Mouse (Mus musculus) megakaryocyte, embryonic 14.5 days (primary cell): ENCODE data around the gene Cemip. TPM values are rescaled to one million over a fixed set of nuclear protein-coding genes. Genes with fewer than 3 reads are reported as not detected.
A peak's percentile ranks its signal among the peaks of the same experiment; 100 is the strongest.

ENCODE experiments used
- H3K27me3 ChIP-seq: replicated peaks from 2 replicates; pipeline ENCODE3; 2012; ENCODE audit warnings: inconsistent platforms
- H3K36me3 ChIP-seq: replicated peaks from 2 replicates; pipeline ENCODE3; 2012; ENCODE audit warnings: low read length, inconsistent platforms, mixed read lengths
- H3K4me1 ChIP-seq: 2 replicates; pipeline ENCODE4 v1.6.1; 2012; ENCODE audit warnings: inconsistent platforms
- H3K4me3 ChIP-seq: replicated peaks from 2 replicates; pipeline ENCODE3; 2012; ENCODE audit warnings: moderate library complexity, mild to moderate bottlenecking, inconsistent platforms
- H3K9me3 ChIP-seq: 2 replicates; pipeline ENCODE4 v1.6.1; 2012; ENCODE audit warnings: inconsistent platforms
- FLI1 ChIP-seq: IDR thresholded peaks from 2 replicates; pipeline ENCODE4 v1.6.1; 2012; ENCODE audit warnings: low read length, inconsistent platforms, mixed read lengths
- GATA1 ChIP-seq: IDR thresholded peaks from 3 replicates; pipeline ENCODE4 v1.6.1; 2012; ENCODE audit warnings: mixed read lengths, low read length, inconsistent platforms, borderline replicate concordance
- polyA plus RNA-seq: library from polyadenylated mRNA; stranded (reverse); fragments of >175 nt; gene quantifications from 2 replicates; pipeline ENCODE4 v1.2.3, GENCODE M21; 2012; ENCODE audit warnings: low replicate concordance; ENCODE audit not compliant: insufficient read depth

Cemip gene
- polyA plus RNA-seq, 1 experiment, result 1.2 TPM

DNA sequence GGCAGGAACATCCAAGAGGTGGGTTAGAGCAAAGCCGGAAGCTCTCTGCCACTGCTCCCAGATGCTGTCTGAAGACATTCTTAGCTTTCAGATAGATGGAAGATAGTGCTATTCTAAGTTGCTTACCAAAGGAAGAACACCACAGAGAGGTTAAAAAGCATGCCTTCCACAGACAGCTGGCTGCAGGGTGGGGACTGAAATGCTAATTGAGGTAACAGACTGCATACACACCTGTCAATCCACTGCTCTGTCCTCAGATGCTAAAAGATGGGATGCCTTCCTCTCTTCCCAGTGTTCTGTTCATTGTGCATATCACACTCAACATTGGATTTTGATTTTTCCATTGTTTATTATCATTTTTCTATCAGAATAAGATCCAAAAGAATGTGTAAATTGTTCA, 11.8 kb upstream of the Cemip start:
- H3K4me3 ChIP-seq, result no peak overlapping the region
- peaks cover 4% of the 10 kb centered on the region; the same call in 1 of the 2 replicates for H3K4me1 ChIP-seq

DNA sequence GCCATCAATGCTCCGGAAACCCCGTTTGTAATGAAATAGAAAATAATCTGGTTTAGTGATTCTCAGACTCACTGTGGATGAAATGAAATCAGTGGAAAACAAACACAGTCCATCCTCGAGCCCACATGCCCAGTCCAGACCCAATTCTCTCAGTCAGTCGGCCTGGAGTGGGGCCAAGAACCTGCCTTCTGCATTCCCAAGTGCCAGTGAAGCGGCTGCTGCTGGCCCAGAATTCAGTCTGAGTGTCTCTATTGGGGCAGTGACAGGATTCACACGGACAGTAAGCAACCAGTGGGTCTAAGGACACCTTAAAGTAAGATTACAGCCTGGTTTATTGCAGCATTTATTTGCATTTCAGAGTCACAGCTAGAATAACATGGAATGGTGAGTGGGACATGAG, 10.2 kb upstream of the Cemip start:
- H3K4me3 ChIP-seq, result no peak overlapping the region
- TF ChIP-seq GATA1 (no peak), FLI1 (no peak)
- peaks cover 28% of the 10 kb centered on the region for H3K27me3 ChIP-seq
- H3K4me1 ChIP-seq, result no peaks in the 10 kb centered on the region
- H3K9me3 ChIP-seq, result no peaks in the 10 kb centered on the region
- no peaks in the 10 kb centered on the region for H3K36me3 ChIP-seq

More for the DNA sequence above, 11.8 kb upstream of the Cemip start:
- H3K9me3 ChIP-seq, result no peaks in the 10 kb centered on the region
- H3K27me3 ChIP-seq, result peaks cover 28% of the 10 kb centered on the region
- TF ChIP-seq FLI1 (no peak), GATA1 (no peak)
- H3K36me3 ChIP-seq, result no peaks in the 10 kb centered on the region

DNA sequence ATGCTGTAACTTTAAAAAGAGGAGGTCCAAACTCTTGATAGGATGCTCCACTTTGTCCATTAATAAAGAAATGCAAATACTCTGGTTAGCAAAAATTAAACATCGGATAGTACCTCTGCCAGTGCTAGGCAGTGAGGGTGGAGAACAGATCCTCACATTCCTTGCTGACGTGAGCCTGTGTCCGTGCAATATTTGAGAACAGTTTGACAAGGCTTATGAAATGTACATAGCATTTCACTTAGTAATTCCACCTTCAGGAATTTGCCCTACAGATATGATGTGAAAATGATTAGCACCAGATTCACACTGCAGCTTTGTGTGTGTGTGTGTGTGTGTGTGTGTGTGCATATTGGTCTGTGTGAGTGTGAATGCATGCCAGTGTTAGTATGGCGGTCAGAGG, 4.5 kb upstream of the Cemip start:
- H3K27me3 ChIP-seq, result peaks cover 43% of the 10 kb centered on the region
- TF ChIP-seq GATA1, result no peak
- TF ChIP-seq FLI1, result no peak
- no peaks in the 10 kb centered on the region for H3K9me3 ChIP-seq
- no peaks in the 10 kb centered on the region for H3K36me3 ChIP-seq
- H3K4me1 ChIP-seq, result peaks cover 24% of the 10 kb centered on the region
- no peak overlapping the region for H3K4me3 ChIP-seq

DNA sequence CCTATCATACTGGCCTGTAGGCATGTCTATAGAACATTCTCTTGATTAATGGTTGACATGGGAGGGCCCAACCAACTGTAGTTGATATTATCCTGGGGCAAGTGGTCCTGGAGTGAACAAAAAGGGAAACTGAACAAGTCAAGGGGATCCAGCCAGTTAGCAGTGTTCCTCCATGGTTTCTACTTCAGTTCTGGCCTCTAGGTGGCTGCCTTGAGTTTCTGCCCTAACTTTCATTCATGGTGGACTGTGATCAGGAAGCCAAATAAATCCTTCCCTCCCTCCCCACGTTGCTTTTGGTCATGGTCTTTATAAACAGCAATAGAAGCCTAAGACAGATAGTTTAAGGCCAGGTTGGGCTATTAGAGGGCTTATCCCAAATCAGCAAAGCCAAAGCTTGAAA, 3.5 kb upstream of the Cemip start:
- Histone ChIP-seq H3K4me3 (no peak overlapping the region), H3K9me3 (no peaks in the 10 kb centered on the region), H3K27me3 (peaks cover 47% of the 10 kb centered on the region), H3K4me1 (peaks cover 33% of the 10 kb centered on the region), H3K36me3 (no peaks in the 10 kb centered on the region)
- TF ChIP-seq FLI1, result no peak
- TF ChIP-seq GATA1, result no peak

DNA sequence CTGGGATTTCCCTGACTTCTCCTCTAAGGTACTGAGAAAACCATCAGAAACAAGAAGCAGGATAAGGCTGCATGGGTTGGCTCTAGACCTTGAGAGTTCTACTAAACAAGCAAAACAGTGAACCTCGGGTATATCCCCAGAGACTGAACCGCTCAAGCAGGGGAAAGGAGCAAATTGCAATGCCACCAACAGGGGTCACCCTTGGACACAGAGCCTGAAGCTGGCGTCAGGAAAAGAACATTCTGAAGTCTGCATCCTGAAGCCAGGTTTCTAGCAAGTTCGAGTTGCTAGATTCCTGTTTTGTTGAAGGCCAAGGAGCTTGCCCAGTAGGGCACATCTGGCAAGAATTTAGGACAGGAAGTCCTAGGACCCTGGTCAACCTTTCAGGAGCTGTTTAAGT, 2.7 kb upstream of the Cemip start:
- Histone ChIP-seq H3K4me1 (peaks cover 33% of the 10 kb centered on the region), H3K36me3 (no peaks in the 10 kb centered on the region), H3K4me3 (no peak overlapping the region), H3K27me3 (peaks cover 48% of the 10 kb centered on the region), H3K9me3 (no peaks in the 10 kb centered on the region)
- no peak for TF ChIP-seq FLI1

DNA sequence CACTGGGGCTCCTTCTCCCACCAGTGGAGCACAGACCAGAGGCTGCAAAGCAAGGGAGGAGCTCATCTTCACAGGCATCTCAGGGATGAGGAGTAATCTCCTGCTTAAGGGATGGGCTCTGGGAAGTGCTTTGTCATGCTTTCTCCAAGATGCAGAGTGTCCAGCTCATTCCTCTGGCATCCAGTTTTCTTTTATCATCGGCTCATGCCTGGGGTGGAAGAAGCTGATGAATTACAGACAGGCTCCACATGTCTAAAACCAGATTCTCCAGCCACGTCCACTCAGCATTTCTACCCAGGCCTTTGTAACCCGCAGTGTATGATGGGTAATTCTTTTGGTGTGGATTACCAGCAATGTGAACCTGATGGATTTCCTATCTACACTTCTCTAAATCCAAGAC, 1.9 kb upstream of the Cemip start:
- Histone ChIP-seq H3K36me3 (no peaks in the 10 kb centered on the region), H3K9me3 (no peaks in the 10 kb centered on the region), H3K4me3 (no peak overlapping the region), H3K27me3 (peaks cover 48% of the 10 kb centered on the region), H3K4me1 (peaks cover 33% of the 10 kb centered on the region)
- TF ChIP-seq GATA1, result no peak
- no peak for TF ChIP-seq FLI1

DNA sequence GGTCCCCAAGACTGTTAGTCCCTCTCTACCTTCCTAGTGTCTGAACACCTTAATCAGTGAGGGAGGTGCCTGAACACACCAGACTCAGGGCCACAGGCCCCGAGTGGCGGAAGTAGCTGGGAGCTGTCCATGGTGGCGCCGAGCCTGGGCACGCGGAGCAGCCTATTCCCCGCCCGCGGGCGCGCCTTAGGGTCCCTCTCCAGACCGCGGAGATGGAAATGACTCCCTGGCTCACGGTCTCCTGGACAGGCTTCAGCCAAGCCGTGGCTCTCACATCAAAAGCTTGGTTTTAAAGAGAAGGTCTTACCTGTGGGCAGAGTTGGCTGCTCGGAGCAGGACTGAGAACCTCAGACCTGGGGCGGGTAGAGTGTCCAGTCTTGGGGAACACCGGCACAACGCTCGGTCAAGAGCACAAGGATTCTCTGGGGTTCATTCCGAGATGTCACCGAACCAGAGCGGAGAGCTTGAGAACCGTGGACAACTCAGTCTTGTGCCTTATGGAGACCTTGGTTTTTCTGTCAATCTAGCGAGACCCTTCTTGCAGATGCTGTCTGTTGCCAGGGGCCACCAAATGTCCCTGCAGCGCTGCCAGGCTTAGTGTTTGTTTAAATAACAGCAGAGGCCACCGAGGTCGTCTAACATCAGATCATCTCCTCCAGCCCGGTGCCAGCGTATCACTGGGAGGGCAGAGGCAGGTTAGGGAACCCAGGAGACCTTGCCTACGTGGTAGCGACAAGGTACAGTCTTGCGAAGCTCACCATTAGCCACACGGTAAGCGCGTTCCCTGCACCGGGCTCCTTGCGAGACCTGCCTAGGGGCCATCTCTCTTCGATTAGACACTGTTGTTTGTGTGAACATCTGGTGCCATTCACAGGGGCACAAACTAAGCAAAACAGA, 1.0 kb downstream of the Cemip start:
- H3K27me3 ChIP-seq, result peaks cover 58% of the 10 kb centered on the region
- TF ChIP-seq FLI1, result no peak
- no peak for TF ChIP-seq GATA1
- no peaks in the 10 kb centered on the region for H3K9me3 ChIP-seq
- peaks cover 33% of the 10 kb centered on the region for H3K4me1 ChIP-seq
- peak overlapping the region; percentile 9 for H3K4me3 ChIP-seq
- no peaks in the 10 kb centered on the region for H3K36me3 ChIP-seq

DNA sequence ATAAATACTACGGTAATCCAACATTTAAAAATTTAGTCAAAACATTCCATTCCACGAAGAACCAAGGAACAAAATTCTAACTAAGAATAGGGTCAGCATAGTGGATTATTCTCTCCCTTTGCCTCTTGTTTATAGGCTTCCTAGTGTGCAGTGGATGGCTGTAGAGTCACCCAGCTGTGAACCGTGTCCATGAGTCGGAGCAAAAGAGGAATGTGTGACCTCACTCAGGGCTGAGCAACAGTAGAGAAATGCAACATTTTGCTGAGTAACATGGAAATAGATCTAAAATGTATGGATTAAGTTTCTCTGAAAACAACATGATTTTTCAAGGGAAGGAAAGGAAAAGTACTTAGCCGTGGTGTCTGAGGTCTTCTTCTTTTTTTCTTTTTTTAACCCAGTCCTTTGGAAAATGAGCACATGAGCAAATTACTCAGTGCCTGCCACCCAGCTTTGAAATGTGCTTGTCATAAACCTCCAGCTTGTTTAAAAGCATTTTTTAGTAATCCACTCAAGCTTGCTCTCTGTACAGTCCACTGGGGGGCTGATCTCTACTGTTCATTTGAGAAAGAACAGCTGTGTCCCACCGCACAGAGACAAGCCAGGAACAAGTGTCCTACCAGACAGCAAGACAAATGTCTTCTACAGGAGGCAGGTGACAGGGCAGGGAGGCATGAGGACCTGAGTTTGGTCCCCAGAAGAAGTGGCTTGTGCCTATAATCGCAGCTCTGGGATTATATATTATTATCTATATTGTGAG, 8.9 kb downstream of the Cemip start:
- Histone ChIP-seq H3K27me3 (peaks cover 29% of the 10 kb centered on the region), H3K4me3 (no peak overlapping the region), H3K36me3 (no peaks in the 10 kb centered on the region), H3K4me1 (no peaks in the 10 kb centered on the region), H3K9me3 (no peaks in the 10 kb centered on the region)
- TF ChIP-seq GATA1, result no peak
- no peak for TF ChIP-seq FLI1

DNA sequence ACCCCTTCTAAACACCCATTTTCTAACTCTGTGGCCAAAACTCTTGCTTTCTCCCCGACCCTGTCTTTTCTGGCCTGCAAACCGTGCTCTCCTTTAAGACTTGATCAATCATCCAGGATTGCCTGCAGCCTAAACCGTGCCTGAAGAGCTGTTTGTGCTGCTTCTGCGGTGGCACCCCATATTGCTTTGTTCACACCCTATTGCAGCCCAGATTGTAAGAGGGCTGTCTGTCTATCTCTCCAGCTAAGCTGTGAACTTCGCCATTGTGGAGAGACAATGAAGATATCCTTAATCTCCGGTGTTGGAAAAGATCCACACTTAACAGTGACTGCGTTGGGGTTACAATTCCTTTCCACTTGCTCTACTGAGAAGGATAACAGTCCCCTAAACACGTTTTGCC, 12.0 kb downstream of the Cemip start:
- Histone ChIP-seq H3K36me3 (no peaks in the 10 kb centered on the region), H3K4me3 (no peak overlapping the region), H3K27me3 (peaks cover 25% of the 10 kb centered on the region), H3K9me3 (peaks cover 3% of the 10 kb centered on the region; the same call in 1 of the 2 replicates), H3K4me1 (no peaks in the 10 kb centered on the region)
- TF ChIP-seq FLI1 (no peak), GATA1 (no peak)

DNA sequence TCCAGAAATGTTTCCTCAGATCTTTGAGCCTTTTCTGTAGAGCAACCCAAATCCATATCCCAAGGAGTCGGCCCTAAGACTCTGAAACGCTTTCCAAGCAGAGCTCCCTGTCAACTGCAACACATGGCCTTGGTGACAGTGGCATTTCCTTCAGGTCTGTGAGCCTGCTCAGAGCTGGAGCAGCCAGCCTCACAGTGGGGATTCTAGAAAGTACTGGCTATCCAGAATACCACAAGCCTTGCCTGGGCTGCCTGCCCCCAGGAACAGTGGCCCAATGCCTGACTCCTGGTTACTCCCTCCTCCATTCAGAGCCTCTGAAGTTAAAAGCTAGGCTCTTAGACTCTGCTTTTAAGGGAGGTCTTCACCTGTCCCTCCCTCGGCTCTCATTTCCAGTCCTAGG, 12.4 kb downstream of the Cemip start:
- Histone ChIP-seq H3K27me3 (peaks cover 27% of the 10 kb centered on the region), H3K4me1 (no peaks in the 10 kb centered on the region), H3K9me3 (peaks cover 3% of the 10 kb centered on the region; the same call in 1 of the 2 replicates), H3K4me3 (no peak overlapping the region), H3K36me3 (no peaks in the 10 kb centered on the region)
- TF ChIP-seq GATA1 (no peak), FLI1 (no peak)
